Mouse (Mus musculus) myocyte (in vitro differentiated cells): ENCODE results near the gene Zw10.

Source experiments
- CEBPB ChIP-seq: IDR thresholded peaks from 2 replicates; pipeline ENCODE4 v1.6.1; 2011; ENCODE audit warnings: mild to moderate bottlenecking, moderate library complexity; ENCODE audit not compliant: poor library complexity, insufficient read depth, severe bottlenecking
- E2F4 ChIP-seq: IDR thresholded peaks from one replicate; pipeline ENCODE4 v1.6.1; 2011; ENCODE audit warnings: mild to moderate bottlenecking, control low read depth, moderate library complexity; ENCODE audit not compliant: insufficient read depth
- MAX ChIP-seq: IDR thresholded peaks from one replicate; pipeline ENCODE4 v1.6.1; 2011; ENCODE audit warnings: low read depth, mild to moderate bottlenecking, control low read depth
- MYOD1 ChIP-seq, 3 experiments: IDR thresholded peaks; one replicate each; pipeline ENCODE4 v1.6.1; 2011; ENCODE audit warnings: control low read depth in 2 of 3, low read depth in 2 of 3, mild to moderate bottlenecking in 2 of 3, moderate library complexity in 1 of 3; ENCODE audit not compliant: insufficient read length in 2 of 3, control insufficient read depth in 1 of 3
- POLR2A ChIP-seq: IDR thresholded peaks from one replicate; pipeline ENCODE4 v1.6.1; 2011; ENCODE audit warnings: low read depth, mild to moderate bottlenecking, control low read depth, moderate library complexity; ENCODE audit not compliant: insufficient read length
- POLR2AphosphoS2 ChIP-seq: IDR thresholded peaks from one replicate; pipeline ENCODE4 v1.6.1; 2011; ENCODE audit warnings: low read depth, control low read depth; ENCODE audit not compliant: insufficient read length
- REST ChIP-seq: IDR thresholded peaks from one replicate; pipeline ENCODE4 v1.6.1; 2011; ENCODE audit warnings: mild to moderate bottlenecking, control low read depth, moderate library complexity; ENCODE audit not compliant: insufficient read depth, insufficient read length
- TCF12 ChIP-seq: IDR thresholded peaks from one replicate; pipeline ENCODE4 v1.6.1; 2011; ENCODE audit warnings: mild to moderate bottlenecking, control low read depth; ENCODE audit not compliant: poor library complexity, insufficient read depth, severe bottlenecking
- TCF3 ChIP-seq: IDR thresholded peaks from one replicate; pipeline ENCODE4 v1.6.1; 2011; ENCODE audit warnings: low read depth, control low read depth; ENCODE audit not compliant: insufficient read length
- USF1 ChIP-seq: IDR thresholded peaks from one replicate; pipeline ENCODE4 v1.6.1; 2011; ENCODE audit warnings: low read depth, mild to moderate bottlenecking, control low read depth, moderate library complexity

GRCm38 (mm10) chr9:49023956-49024355, 31.5 kb upstream of the Zw10 start:
- TF ChIP-seq REST (no peak), POLR2A (no peak), USF1 (no peak), POLR2AphosphoS2 (no peak), MYOD1 (IDR thresholded peaks at IDR 0.05; ENCODE audit: control insufficient read depth in 1 of 3, insufficient read length in 2 of 3, low read depth in 2 of 3) (no peak), CEBPB (no peak), MAX (no peak), TCF12 (no peak), E2F4 (no peak), TCF3 (no peak)
